Mouse (Mus musculus) thymus, adult 2 months (tissue): Measurements from ENCODE around the gene Pi4k2a.

ENCODE experiments used
- CTCF ChIP-seq: fragments of 200-500 bp; IDR thresholded peaks from 2 replicates; pipeline ENCODE4 v1.5.1; 2012; ENCODE audit warnings: mild to moderate bottlenecking, control low read depth, low read length, moderate library complexity, borderline replicate concordance; ENCODE audit not compliant: control insufficient read depth, poor library complexity, insufficient read depth; ENCODE audit errors: extremely low read depth
- POLR2A ChIP-seq: fragments of 200-500 bp; IDR thresholded peaks from 2 replicates; pipeline ENCODE4 v1.6.1; 2012; ENCODE audit warnings: mild to moderate bottlenecking, low read length, control low read depth, moderate library complexity; ENCODE audit not compliant: control insufficient read depth, poor library complexity, insufficient read depth; ENCODE audit errors: extremely low read depth

- TF ChIP-seq CTCF = no peak
- no peak for TF ChIP-seq POLR2A
Measured at GRCm38 (mm10) chr19:42144067-42144466, 53.8 kb downstream of the Pi4k2a start.
